Mouse (Mus musculus): Measurements from ENCODE around the gene Sgca. TPM values are rescaled to one million over a fixed set of nuclear protein-coding genes. Genes with fewer than 3 reads are reported as not detected.
A peak's percentile ranks its signal among the peaks of the same experiment; 100 is the strongest.

The Sgca gene
- polyA plus RNA-seq, 1 experiment from 2014 or later: not detected

- H3K4me3 ChIP-seq: no peak overlapping the region
- peak overlapping the region; percentile 57 for H3K9ac ChIP-seq
- no peaks in the 10 kb centered on the region for H3K27me3 ChIP-seq
- H3K4me2 ChIP-seq: no peak overlapping the region
- peak overlapping the region; percentile 83 for H3K27ac ChIP-seq (replicated peaks)
- no peak for ATAC-seq (ENCODE audit: low read depth)
- H3K36me3 ChIP-seq: peaks cover 92% of the 10 kb centered on the region
- WGBS: 75% methylated on average over 8 of the region's 8 CpGs
- H3K4me1 ChIP-seq (replicated peaks): peaks cover 66% of the 10 kb centered on the region
- H3K9me3 ChIP-seq: no peaks in the 10 kb centered on the region
These were observed 24.0 kb upstream of the Sgca start for GRCm38 (mm10) chr11:95000128-95000527.

DNA sequence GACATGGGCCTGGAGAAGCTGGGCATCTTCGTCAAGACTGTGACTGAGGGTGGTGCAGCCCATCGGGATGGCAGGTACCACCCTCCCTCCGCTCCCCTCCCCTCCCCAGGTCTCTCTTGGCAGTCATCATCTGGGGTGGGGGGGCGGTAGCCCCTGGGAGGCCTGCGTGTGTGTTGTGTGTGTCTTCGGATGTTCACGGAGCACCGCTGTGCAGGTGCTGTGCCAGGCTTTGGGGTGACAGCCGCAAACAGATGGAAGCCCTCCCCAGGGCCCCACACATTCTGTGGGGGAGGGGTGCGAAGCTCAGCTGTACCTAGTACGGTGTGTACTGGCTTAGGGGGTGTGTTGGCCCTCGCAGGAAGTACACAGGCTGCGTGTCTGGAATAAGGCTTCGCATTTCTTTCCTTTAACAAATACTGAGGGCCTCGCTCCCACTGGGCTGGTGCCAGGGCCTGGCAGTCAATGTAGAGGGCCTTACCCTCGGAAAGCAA lies 22.0 kb upstream of the Sgca start:
- peak overlapping the region; percentile 26 for H3K4me2 ChIP-seq
- peaks cover 86% of the 10 kb centered on the region for H3K4me1 ChIP-seq (replicated peaks)
- no peak for ATAC-seq (ENCODE audit: low read depth)
- H3K9ac ChIP-seq: no peak overlapping the region
- 69% methylated on average over 16 of the region's 16 CpGs for WGBS
- peak overlapping the region; percentile 2; the same call in 1 of the 2 replicates for H3K4me3 ChIP-seq
- H3K27ac ChIP-seq (replicated peaks): peak overlapping the region; percentile 49
- peaks cover 72% of the 10 kb centered on the region for H3K36me3 ChIP-seq
- H3K27me3 ChIP-seq: no peaks in the 10 kb centered on the region
- no peaks in the 10 kb centered on the region for H3K9me3 ChIP-seq

DNA sequence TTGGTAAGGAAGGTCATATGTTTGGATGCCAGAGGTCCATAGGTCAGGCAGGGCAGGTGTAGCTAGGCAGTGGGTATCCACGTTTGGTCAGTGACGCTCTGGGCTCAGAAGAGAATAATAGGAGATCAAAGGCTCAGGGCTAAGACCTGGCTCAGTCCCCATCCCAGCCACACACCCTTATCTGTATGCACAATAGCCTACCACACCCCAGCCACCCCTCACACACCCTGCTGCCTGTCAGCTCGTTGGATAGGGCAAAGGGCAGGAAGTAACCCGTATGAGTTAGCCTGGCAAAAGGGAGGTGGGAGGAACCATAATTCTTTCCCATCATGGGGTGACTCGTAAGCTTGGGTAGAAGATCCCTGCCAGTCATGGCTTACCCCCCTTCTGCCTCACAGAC lies 21.5 kb upstream of the Sgca start:
- no peak overlapping the region for H3K9ac ChIP-seq
- peak overlapping the region; percentile 26; the same call in 1 of the 2 replicates for H3K4me2 ChIP-seq
- peaks cover 91% of the 10 kb centered on the region for H3K4me1 ChIP-seq (replicated peaks)
- 71% methylated on average over 5 of the region's 5 CpGs for WGBS
- peaks cover 67% of the 10 kb centered on the region for H3K36me3 ChIP-seq
- H3K27me3 ChIP-seq: no peaks in the 10 kb centered on the region
- H3K9me3 ChIP-seq: no peaks in the 10 kb centered on the region
- H3K27ac ChIP-seq (replicated peaks): peak overlapping the region; percentile 49
- H3K4me3 ChIP-seq: no peak overlapping the region; the same call in 1 of the 2 replicates
- no peak for ATAC-seq (ENCODE audit: low read depth)

DNA sequence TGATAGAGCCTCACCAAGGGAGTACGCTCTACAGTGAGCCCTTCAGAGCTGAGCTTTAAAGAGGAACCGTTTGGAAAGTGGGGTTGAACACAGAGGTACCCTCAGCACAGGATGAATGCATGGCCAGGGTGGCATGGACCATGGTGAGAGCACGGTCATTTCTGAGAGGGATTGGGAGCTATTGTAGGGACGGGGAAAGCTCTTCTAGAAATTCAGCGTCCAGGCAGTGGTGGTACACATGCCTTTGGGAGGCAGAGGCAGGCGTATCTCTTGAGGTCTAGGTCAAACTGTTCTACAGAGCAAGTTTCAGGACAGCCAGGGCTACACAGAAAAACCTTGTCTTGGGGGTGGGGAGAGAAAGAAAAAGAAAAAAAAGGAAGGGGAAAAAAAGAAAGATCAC lies 20.9 kb upstream of the Sgca start:
- no peak overlapping the region for H3K4me3 ChIP-seq
- H3K9me3 ChIP-seq: no peaks in the 10 kb centered on the region
- H3K9ac ChIP-seq: no peak overlapping the region
- peaks cover 97% of the 10 kb centered on the region for H3K4me1 ChIP-seq (replicated peaks)
- H3K4me2 ChIP-seq: no peak overlapping the region
- no peaks in the 10 kb centered on the region for H3K27me3 ChIP-seq
- ATAC-seq (ENCODE audit: low read depth): no peak
- 96% methylated on average over 6 of the region's 6 CpGs for WGBS
- no peak overlapping the region for H3K27ac ChIP-seq (replicated peaks)
- H3K36me3 ChIP-seq: peaks cover 61% of the 10 kb centered on the region

DNA sequence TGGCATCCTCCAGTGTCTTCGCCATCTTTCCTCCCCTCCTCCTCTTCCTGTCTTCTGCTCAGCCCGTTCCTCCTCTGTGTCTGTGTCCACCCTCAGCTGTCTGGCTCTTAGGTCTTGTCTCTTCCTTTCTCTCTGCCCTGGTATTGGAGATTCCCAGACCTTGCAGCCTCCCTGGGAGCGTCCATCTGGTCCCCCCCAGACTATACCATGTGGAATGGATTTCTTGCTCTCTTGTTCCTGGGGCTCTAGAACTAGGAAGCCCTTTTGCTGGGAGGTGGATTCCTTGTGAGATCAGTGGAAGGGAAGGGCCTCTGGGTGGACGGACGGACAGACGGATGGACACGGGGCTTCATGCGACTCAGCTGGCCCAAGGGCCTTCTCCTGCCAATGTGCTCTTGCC lies 20.0 kb upstream of the Sgca start:
- 86% methylated on average over 8 of the region's 8 CpGs for WGBS
- H3K9ac ChIP-seq: peak overlapping the region; percentile 99
- H3K9me3 ChIP-seq: no peaks in the 10 kb centered on the region

GRCm38 (mm10) chr11:94994947-94995772 lies 19.0 kb upstream of the Sgca start:
- H3K36me3 ChIP-seq: peaks cover 42% of the 10 kb centered on the region
- no peak for ATAC-seq (ENCODE audit: low read depth)
- peak overlapping the region; percentile 97 for H3K4me3 ChIP-seq
- no peaks in the 10 kb centered on the region for H3K9me3 ChIP-seq
- peak overlapping the region; percentile 99 for H3K4me2 ChIP-seq
- 83% methylated on average over 11 of the region's 11 CpGs for WGBS
- H3K27ac ChIP-seq (replicated peaks): no peak overlapping the region
- peaks cover 87% of the 10 kb centered on the region for H3K4me1 ChIP-seq (replicated peaks)
- peak overlapping the region; percentile 99 for H3K9ac ChIP-seq
- H3K27me3 ChIP-seq: no peaks in the 10 kb centered on the region

More for the DNA sequence above, 20.0 kb upstream of the Sgca start:
- no peaks in the 10 kb centered on the region for H3K27me3 ChIP-seq
- peaks cover 52% of the 10 kb centered on the region for H3K36me3 ChIP-seq
- H3K4me2 ChIP-seq: peak overlapping the region; percentile 99
- H3K4me1 ChIP-seq (replicated peaks): peaks cover 91% of the 10 kb centered on the region
- no peak for ATAC-seq (ENCODE audit: low read depth)
- H3K27ac ChIP-seq (replicated peaks): no peak overlapping the region
- H3K4me3 ChIP-seq: peak overlapping the region; percentile 97

- Histone ChIP-seq H3K4me2 (peak overlapping the region; percentile 99), H3K36me3 (peaks cover 35% of the 10 kb centered on the region), H3K9me3 (no peaks in the 10 kb centered on the region), H3K4me1 (replicated peaks) (peaks cover 84% of the 10 kb centered on the region), H3K27ac (replicated peaks) (no peak overlapping the region), H3K4me3 (peak overlapping the region; percentile 97), H3K27me3 (no peaks in the 10 kb centered on the region), H3K9ac (peak overlapping the region; percentile 99)
- no peak for ATAC-seq (ENCODE audit: low read depth)
- WGBS: 44% methylated on average over 10 of the region's 10 CpGs
These were observed 18.2 kb upstream of the Sgca start for GRCm38 (mm10) chr11:94994208-94994814.

DNA sequence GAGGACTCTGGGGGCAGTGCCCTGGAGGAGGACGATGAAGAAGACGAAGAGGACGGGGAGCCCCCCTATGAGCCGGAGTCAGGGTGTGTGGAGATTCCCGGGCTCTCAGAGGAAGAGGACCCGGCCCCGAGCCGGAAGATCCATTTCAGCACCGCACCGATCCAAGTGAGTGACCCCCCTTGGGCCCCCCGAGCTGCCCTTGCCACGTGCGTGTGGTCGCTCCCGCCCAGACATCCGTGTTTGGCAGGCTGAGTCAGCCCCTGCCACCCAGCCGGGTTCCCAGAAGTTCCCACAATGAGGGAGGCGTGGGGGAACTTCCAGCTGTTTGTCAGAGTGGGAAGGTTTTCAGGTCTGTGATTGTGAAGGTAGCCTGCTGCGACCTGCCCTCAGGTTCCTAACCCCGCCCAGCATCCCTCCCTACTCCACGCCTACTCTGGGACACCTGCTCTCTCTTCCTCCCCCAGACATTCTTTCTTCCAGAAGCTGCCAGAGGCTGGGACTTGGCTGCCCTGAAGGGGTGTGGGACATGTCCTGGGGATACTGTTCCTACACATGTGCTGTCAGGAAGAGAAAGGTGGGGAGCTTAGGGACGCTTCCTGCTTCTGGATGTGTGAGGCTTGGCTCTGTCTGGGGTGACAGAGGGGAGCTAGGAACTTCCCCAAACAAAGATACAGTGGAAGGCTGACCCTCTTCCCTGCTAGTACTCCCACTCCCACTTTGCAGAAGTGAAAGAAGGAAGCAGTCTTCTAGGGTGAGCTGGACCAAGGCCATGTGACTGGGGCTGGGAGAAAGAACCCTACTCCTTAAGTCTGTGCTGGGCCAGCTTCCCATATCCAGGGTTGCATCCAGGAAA lies 16.9 kb upstream of the Sgca start:
- Histone ChIP-seq H3K9ac (peak overlapping the region; percentile 99), H3K27ac (replicated peaks) (peak overlapping the region; percentile 97), H3K36me3 (peaks cover 22% of the 10 kb centered on the region), H3K4me1 (replicated peaks) (peaks cover 85% of the 10 kb centered on the region), H3K27me3 (no peaks in the 10 kb centered on the region), H3K4me2 (peak overlapping the region; percentile 99), H3K4me3 (peak overlapping the region; percentile 97), H3K9me3 (no peaks in the 10 kb centered on the region)
- WGBS: 2% methylated on average over 22 of the region's 22 CpGs
- no peak for ATAC-seq (ENCODE audit: low read depth)

- H3K27me3 ChIP-seq: no peaks in the 10 kb centered on the region
- no peak for ATAC-seq (ENCODE audit: low read depth)
- peaks cover 85% of the 10 kb centered on the region for H3K4me1 ChIP-seq (replicated peaks)
- peak overlapping the region; percentile 99 for H3K9ac ChIP-seq
- H3K27ac ChIP-seq (replicated peaks): peak overlapping the region; percentile 97
- peaks cover 16% of the 10 kb centered on the region for H3K36me3 ChIP-seq
- no peaks in the 10 kb centered on the region for H3K9me3 ChIP-seq
- peak overlapping the region; percentile 97 for H3K4me3 ChIP-seq
- WGBS: 0% methylated on average over 20 of the region's 20 CpGs
- peak overlapping the region; percentile 99 for H3K4me2 ChIP-seq
These were observed 16.3 kb upstream of the Sgca start for GRCm38 (mm10) chr11:94992480-94992753.

DNA sequence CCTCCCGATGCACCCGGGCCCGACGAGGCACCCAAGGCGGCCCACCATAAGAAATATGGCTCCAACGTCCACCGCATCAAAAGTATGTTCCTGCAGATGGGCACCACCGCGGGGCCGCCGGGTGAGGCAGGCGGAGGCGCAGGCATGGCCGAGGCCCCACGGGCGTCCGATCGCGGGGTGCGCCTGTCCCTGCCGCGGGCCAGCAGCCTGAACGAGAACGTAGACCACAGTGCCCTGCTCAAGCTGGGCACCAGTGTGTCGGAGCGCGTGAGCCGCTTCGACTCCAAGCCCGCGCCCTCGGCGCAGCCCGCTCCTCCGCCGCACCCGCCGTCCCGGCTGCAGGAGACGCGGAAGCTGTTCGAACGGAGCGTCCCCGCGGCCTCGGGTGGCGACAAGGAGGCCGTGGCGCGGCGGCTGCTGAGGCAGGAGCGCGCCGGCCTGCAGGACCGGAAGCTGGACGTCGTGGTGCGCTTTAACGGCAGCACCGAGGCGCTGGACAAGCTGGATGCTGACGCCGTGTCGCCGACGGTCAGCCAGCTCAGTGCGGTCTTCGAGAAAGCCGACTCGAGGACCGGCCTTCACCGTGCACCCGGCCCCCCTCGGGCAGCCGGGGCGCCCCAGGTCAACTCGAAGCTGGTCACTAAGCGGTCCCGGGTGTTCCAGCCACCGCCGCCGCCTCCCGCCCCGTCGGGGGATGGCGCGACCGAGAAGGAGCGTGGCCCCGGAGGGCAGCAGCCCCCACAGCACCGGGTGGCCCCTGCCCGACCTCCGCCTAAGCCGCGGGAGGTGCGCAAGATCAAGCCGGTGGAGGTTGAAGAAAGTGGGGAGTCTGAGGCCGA lies 15.7 kb upstream of the Sgca start:
- Histone ChIP-seq H3K4me2 (peak overlapping the region; percentile 99), H3K27ac (replicated peaks) (peak overlapping the region; percentile 97), H3K36me3 (peaks cover 11% of the 10 kb centered on the region), H3K4me1 (replicated peaks) (peaks cover 85% of the 10 kb centered on the region), H3K4me3 (peak overlapping the region; percentile 97), H3K9ac (peak overlapping the region; percentile 99), H3K9me3 (no peaks in the 10 kb centered on the region), H3K27me3 (no peaks in the 10 kb centered on the region)
- WGBS: under 1% methylated on average over 99 of the region's 99 CpGs
- no peak for ATAC-seq (ENCODE audit: low read depth)

All from neural tube, embryonic 13.5 days (tissue).